Mouse (Mus musculus): ENCODE data around the gene N6amt1. TPM values are rescaled to one million over a fixed set of nuclear protein-coding genes. Genes with fewer than 3 reads are reported as not detected.

Gene N6amt1
- polyA plus RNA-seq, 1 experiment from 2014 or later: 16.1 TPM

GRCm38 (mm10) chr16:87348133-87348532 is 5.9 kb upstream of the N6amt1 start:
- Histone ChIP-seq H3K4me1 (replicated peaks) (no peaks in the 10 kb centered on the region), H3K27ac (no peak overlapping the region), H3K27me3 (ENCODE audit: insufficient read depth, poor library complexity, severe bottlenecking) (no peaks in the 10 kb centered on the region), H3K9me3 (no peaks in the 10 kb centered on the region), H3K4me3 (no peak overlapping the region), H3K36me3 (no peaks in the 10 kb centered on the region)
- 96% methylated on average over 2 of the region's 2 CpGs for WGBS
- no peak for DNase-seq (ENCODE audit: low spot score)

- H3K27ac ChIP-seq: no peak overlapping the region
- no peaks in the 10 kb centered on the region for H3K9me3 ChIP-seq
- peaks cover 2% of the 10 kb centered on the region; the same call in 1 of the 2 replicates for H3K36me3 ChIP-seq
- no peak overlapping the region for H3K4me3 ChIP-seq
- H3K4me1 ChIP-seq (replicated peaks): peaks cover 5% of the 10 kb centered on the region; the same call in 1 of the 2 replicates
- no peak for DNase-seq (ENCODE audit: low spot score)
- H3K27me3 ChIP-seq (ENCODE audit: insufficient read depth, poor library complexity, severe bottlenecking): no peaks in the 10 kb centered on the region
- WGBS: 75% methylated on average over 5 of the region's 5 CpGs
These were observed 2.4 kb upstream of the N6amt1 start for GRCm38 (mm10) chr16:87351386-87352105.

- DNase-seq (ENCODE audit: low spot score): no peak
- H3K4me3 ChIP-seq: peak overlapping the region; percentile 79
- H3K27me3 ChIP-seq (ENCODE audit: insufficient read depth, poor library complexity, severe bottlenecking): no peaks in the 10 kb centered on the region
- no peaks in the 10 kb centered on the region for H3K9me3 ChIP-seq
- H3K36me3 ChIP-seq: peaks cover 18% of the 10 kb centered on the region
- H3K4me1 ChIP-seq (replicated peaks): peaks cover 5% of the 10 kb centered on the region; the same call in 1 of the 2 replicates
- H3K27ac ChIP-seq: peak overlapping the region; percentile 99
- 98% methylated on average over 1 of the region's 1 CpGs for WGBS
These were observed 380 bp upstream of the N6amt1 start for GRCm38 (mm10) chr16:87353605-87354004.

GRCm38 (mm10) chr16:87354748-87355147 is 763 bp downstream of the N6amt1 start:
- H3K36me3 ChIP-seq: peaks cover 25% of the 10 kb centered on the region
- no peak for DNase-seq (ENCODE audit: low spot score)
- H3K27me3 ChIP-seq (ENCODE audit: insufficient read depth, poor library complexity, severe bottlenecking): no peaks in the 10 kb centered on the region
- H3K9me3 ChIP-seq: no peaks in the 10 kb centered on the region
- peak overlapping the region; percentile 79 for H3K4me3 ChIP-seq
- H3K27ac ChIP-seq: no peak overlapping the region
- WGBS: 84% methylated on average over 7 of the region's 7 CpGs
- peaks cover 5% of the 10 kb centered on the region; the same call in 1 of the 2 replicates for H3K4me1 ChIP-seq (replicated peaks)

GRCm38 (mm10) chr16:87360096-87360495 is 6.1 kb downstream of the N6amt1 start:
- H3K36me3 ChIP-seq: peaks cover 65% of the 10 kb centered on the region
- H3K27me3 ChIP-seq (ENCODE audit: insufficient read depth, poor library complexity, severe bottlenecking): no peaks in the 10 kb centered on the region
- no peak overlapping the region for H3K27ac ChIP-seq
- no peak overlapping the region for H3K4me3 ChIP-seq
- H3K9me3 ChIP-seq: no peaks in the 10 kb centered on the region
- H3K4me1 ChIP-seq (replicated peaks): no peaks in the 10 kb centered on the region
- 89% methylated on average over 6 of the region's 6 CpGs for WGBS
- DNase-seq (ENCODE audit: low spot score): no peak

- H3K9me3 ChIP-seq: no peaks in the 10 kb centered on the region
- no peaks in the 10 kb centered on the region for H3K27me3 ChIP-seq (ENCODE audit: insufficient read depth, poor library complexity, severe bottlenecking)
- DNase-seq (ENCODE audit: low spot score): no peak
- H3K4me3 ChIP-seq: no peak overlapping the region
- 93% methylated on average over 4 of the region's 4 CpGs for WGBS
- H3K4me1 ChIP-seq (replicated peaks): no peaks in the 10 kb centered on the region
- peaks cover 66% of the 10 kb centered on the region for H3K36me3 ChIP-seq
- H3K27ac ChIP-seq: no peak overlapping the region
These were observed 10.2 kb downstream of the N6amt1 start for GRCm38 (mm10) chr16:87364231-87364630.

- Histone ChIP-seq H3K4me1 (replicated peaks) (no peaks in the 10 kb centered on the region), H3K27me3 (ENCODE audit: insufficient read depth, poor library complexity, severe bottlenecking) (no peaks in the 10 kb centered on the region), H3K9me3 (no peaks in the 10 kb centered on the region), H3K4me3 (no peak overlapping the region), H3K27ac (no peak overlapping the region), H3K36me3 (peaks cover 60% of the 10 kb centered on the region)
- DNase-seq (ENCODE audit: low spot score): no peak
- WGBS: 83% methylated on average over 10 of the region's 10 CpGs
These were observed 12.1 kb downstream of the N6amt1 start for GRCm38 (mm10) chr16:87366035-87366434.

- Histone ChIP-seq H3K36me3 (peaks cover 60% of the 10 kb centered on the region), H3K4me1 (replicated peaks) (no peaks in the 10 kb centered on the region), H3K27ac (no peak overlapping the region), H3K27me3 (ENCODE audit: insufficient read depth, poor library complexity, severe bottlenecking) (no peaks in the 10 kb centered on the region), H3K4me3 (no peak overlapping the region), H3K9me3 (no peaks in the 10 kb centered on the region)
- WGBS: 94% methylated on average over 6 of the region's 6 CpGs
- DNase-seq (ENCODE audit: low spot score): no peak
These were observed 12.5 kb downstream of the N6amt1 start for GRCm38 (mm10) chr16:87366445-87366844.

- peaks cover 96% of the 10 kb centered on the region for H3K36me3 ChIP-seq
- no peaks in the 10 kb centered on the region for H3K27me3 ChIP-seq (ENCODE audit: insufficient read depth, poor library complexity, severe bottlenecking)
- no peak overlapping the region for H3K27ac ChIP-seq
- DNase-seq (ENCODE audit: low spot score): no peak
- 94% methylated on average over 2 of the region's 2 CpGs for WGBS
- H3K9me3 ChIP-seq: no peaks in the 10 kb centered on the region
- no peaks in the 10 kb centered on the region for H3K4me1 ChIP-seq (replicated peaks)
- no peak overlapping the region for H3K4me3 ChIP-seq
These were observed 29.0 kb downstream of the N6amt1 start for GRCm38 (mm10) chr16:87382996-87383395.

GRCm38 (mm10) chr16:87384366-87384765 is 30.4 kb downstream of the N6amt1 start:
- H3K4me1 ChIP-seq (replicated peaks): no peaks in the 10 kb centered on the region
- no peaks in the 10 kb centered on the region for H3K27me3 ChIP-seq (ENCODE audit: insufficient read depth, poor library complexity, severe bottlenecking)
- H3K27ac ChIP-seq: no peak overlapping the region
- H3K4me3 ChIP-seq: no peak overlapping the region
- DNase-seq (ENCODE audit: low spot score): no peak
- no peaks in the 10 kb centered on the region for H3K9me3 ChIP-seq
- H3K36me3 ChIP-seq: peaks cover 96% of the 10 kb centered on the region
- 83% methylated on average over 2 of the region's 2 CpGs for WGBS

GRCm38 (mm10) chr16:87387444-87387977 is 33.5 kb downstream of the N6amt1 start:
- H3K36me3 ChIP-seq: peaks cover 83% of the 10 kb centered on the region
- H3K4me1 ChIP-seq (replicated peaks): no peaks in the 10 kb centered on the region
- WGBS: 96% methylated on average over 3 of the region's 3 CpGs
- no peak for DNase-seq (ENCODE audit: low spot score)
- no peak overlapping the region for H3K4me3 ChIP-seq
- H3K27me3 ChIP-seq (ENCODE audit: insufficient read depth, poor library complexity, severe bottlenecking): no peaks in the 10 kb centered on the region
- no peaks in the 10 kb centered on the region for H3K9me3 ChIP-seq
- no peak overlapping the region for H3K27ac ChIP-seq

- Histone ChIP-seq H3K4me3 (no peak overlapping the region), H3K36me3 (peaks cover 79% of the 10 kb centered on the region), H3K27me3 (ENCODE audit: insufficient read depth, poor library complexity, severe bottlenecking) (no peaks in the 10 kb centered on the region), H3K27ac (no peak overlapping the region), H3K4me1 (replicated peaks) (no peaks in the 10 kb centered on the region), H3K9me3 (no peaks in the 10 kb centered on the region)
- DNase-seq (ENCODE audit: low spot score): peak; percentile 50
- 58% methylated on average over 16 of the region's 16 CpGs for WGBS
These were observed 40.0 kb downstream of the N6amt1 start for GRCm38 (mm10) chr16:87393813-87394548.

- 83% methylated on average over 3 of the region's 3 CpGs for WGBS
- no peak overlapping the region for H3K4me3 ChIP-seq
- H3K9me3 ChIP-seq: no peaks in the 10 kb centered on the region
- no peak for DNase-seq (ENCODE audit: low spot score)
- peaks cover 99% of the 10 kb centered on the region for H3K36me3 ChIP-seq
- H3K27me3 ChIP-seq (ENCODE audit: insufficient read depth, poor library complexity, severe bottlenecking): no peaks in the 10 kb centered on the region
- H3K4me1 ChIP-seq (replicated peaks): no peaks in the 10 kb centered on the region
- H3K27ac ChIP-seq: no peak overlapping the region
These were observed 51.0 kb downstream of the N6amt1 start for GRCm38 (mm10) chr16:87405001-87405400.
